Mouse (Mus musculus): ENCODE measurements around the gene Utp15. TPM values are rescaled to one million over a fixed set of nuclear protein-coding genes. Genes with fewer than 3 reads are reported as not detected.

The Utp15 gene
- polyA plus RNA-seq, 1 experiment from 2014 or later: 35.1 TPM

- Histone ChIP-seq H3K9ac (replicated peaks; ENCODE audit: low read length) (no peak overlapping the region), H3K4me1 (ENCODE audit: control insufficient read depth, insufficient read depth, low read length) (no peaks in the 10 kb centered on the region), H3K4me3 (replicated peaks; ENCODE audit: low read depth, low read length) (no peak overlapping the region), H3K27me3 (ENCODE audit: control insufficient read depth, insufficient read depth, low read length) (no peaks in the 10 kb centered on the region), H3K36me3 (ENCODE audit: control insufficient read depth, insufficient read depth, low read length) (peaks cover 56% of the 10 kb centered on the region), H3K4me2 (ENCODE audit: low read length) (no peak overlapping the region), H3K9me3 (ENCODE audit: control insufficient read depth, low read length) (no peaks in the 10 kb centered on the region), H3K27ac (replicated peaks; ENCODE audit: low read depth, low read length) (no peak overlapping the region)
- DNase-seq (no peak), ATAC-seq (ENCODE audit: low FRiP score, low TSS enrichment) (no peak)
- 94% methylated on average over 9 of the region's 9 CpGs for WGBS
Measured at GRCm38 (mm10) chr13:98274023-98274422, 11.2 kb upstream of the Utp15 start.

GRCm38 (mm10) chr13:98264111-98264510, 1.3 kb upstream of the Utp15 start:
- Histone ChIP-seq H3K9ac (replicated peaks; ENCODE audit: low read length) (peak overlapping the region; percentile 92), H3K4me2 (ENCODE audit: low read length) (peak overlapping the region; percentile 75), H3K4me1 (ENCODE audit: control insufficient read depth, insufficient read depth, low read length) (peaks cover 20% of the 10 kb centered on the region; the same call in 1 of the 2 replicates), H3K9me3 (ENCODE audit: control insufficient read depth, low read length) (no peaks in the 10 kb centered on the region), H3K27ac (replicated peaks; ENCODE audit: low read depth, low read length) (no peak overlapping the region; the same call in 1 of the 2 replicates), H3K27me3 (ENCODE audit: control insufficient read depth, insufficient read depth, low read length) (no peaks in the 10 kb centered on the region), H3K36me3 (ENCODE audit: control insufficient read depth, insufficient read depth, low read length) (peaks cover 36% of the 10 kb centered on the region), H3K4me3 (replicated peaks; ENCODE audit: low read depth, low read length) (peak overlapping the region; percentile 84)
- no peak for ATAC-seq (ENCODE audit: low FRiP score, low TSS enrichment)
- peak; percentile 32 for DNase-seq
- WGBS: 26% methylated on average over 5 of the region's 5 CpGs

- DNase-seq (no peak), ATAC-seq (ENCODE audit: low FRiP score, low TSS enrichment) (peak; percentile 55; the same call in 1 of the 2 replicates)
- Histone ChIP-seq H3K4me1 (ENCODE audit: control insufficient read depth, insufficient read depth, low read length) (peaks cover 20% of the 10 kb centered on the region; the same call in 1 of the 2 replicates), H3K4me2 (ENCODE audit: low read length) (peak overlapping the region; percentile 75), H3K9me3 (ENCODE audit: control insufficient read depth, low read length) (no peaks in the 10 kb centered on the region), H3K27me3 (ENCODE audit: control insufficient read depth, insufficient read depth, low read length) (no peaks in the 10 kb centered on the region), H3K4me3 (replicated peaks; ENCODE audit: low read depth, low read length) (peak overlapping the region; percentile 84), H3K36me3 (ENCODE audit: control insufficient read depth, insufficient read depth, low read length) (peaks cover 34% of the 10 kb centered on the region), H3K27ac (replicated peaks; ENCODE audit: low read depth, low read length) (peak overlapping the region; percentile 96), H3K9ac (replicated peaks; ENCODE audit: low read length) (peak overlapping the region; percentile 92)
- under 1% methylated on average over 16 of the region's 16 CpGs for WGBS
Measured at GRCm38 (mm10) chr13:98263458-98263987, 682 bp upstream of the Utp15 start.

- Histone ChIP-seq H3K27me3 (ENCODE audit: control insufficient read depth, insufficient read depth, low read length) (no peaks in the 10 kb centered on the region), H3K36me3 (ENCODE audit: control insufficient read depth, insufficient read depth, low read length) (peaks cover 84% of the 10 kb centered on the region), H3K9me3 (ENCODE audit: control insufficient read depth, low read length) (no peaks in the 10 kb centered on the region), H3K9ac (replicated peaks; ENCODE audit: low read length) (no peak overlapping the region), H3K4me3 (replicated peaks; ENCODE audit: low read depth, low read length) (no peak overlapping the region), H3K4me2 (ENCODE audit: low read length) (no peak overlapping the region), H3K4me1 (ENCODE audit: control insufficient read depth, insufficient read depth, low read length) (no peaks in the 10 kb centered on the region), H3K27ac (replicated peaks; ENCODE audit: low read depth, low read length) (no peak overlapping the region)
- WGBS: 77% methylated on average over 9 of the region's 9 CpGs
- DNase-seq (no peak), ATAC-seq (ENCODE audit: low FRiP score, low TSS enrichment) (no peak)
Measured at GRCm38 (mm10) chr13:98254921-98255320, 7.9 kb downstream of the Utp15 start.

- no peaks in the 10 kb centered on the region for H3K27me3 ChIP-seq (ENCODE audit: control insufficient read depth, insufficient read depth, low read length)
- no peaks in the 10 kb centered on the region for H3K9me3 ChIP-seq (ENCODE audit: control insufficient read depth, low read length)
- H3K4me2 ChIP-seq (ENCODE audit: low read length): no peak overlapping the region
- peaks cover 71% of the 10 kb centered on the region for H3K36me3 ChIP-seq (ENCODE audit: control insufficient read depth, insufficient read depth, low read length)
- ATAC-seq (ENCODE audit: low FRiP score, low TSS enrichment) (no peak), DNase-seq (no peak)
- 0 out of 2 replicates have a peak, but pooled peaks cover under 1% of the 10 kb centered on the region for H3K4me1 ChIP-seq (ENCODE audit: control insufficient read depth, insufficient read depth, low read length)
- H3K4me3 ChIP-seq (replicated peaks; ENCODE audit: low read depth, low read length): no peak overlapping the region
- 93% methylated on average over 10 of the region's 10 CpGs for WGBS
- no peak overlapping the region for H3K27ac ChIP-seq (replicated peaks; ENCODE audit: low read depth, low read length)
- H3K9ac ChIP-seq (replicated peaks; ENCODE audit: low read length): no peak overlapping the region
Measured at GRCm38 (mm10) chr13:98249594-98249993, 13.2 kb downstream of the Utp15 start.

- H3K4me3 ChIP-seq (replicated peaks; ENCODE audit: low read depth, low read length): no peak overlapping the region
- H3K4me2 ChIP-seq (ENCODE audit: low read length): no peak overlapping the region
- H3K9me3 ChIP-seq (ENCODE audit: control insufficient read depth, low read length): no peaks in the 10 kb centered on the region
- H3K27ac ChIP-seq (replicated peaks; ENCODE audit: low read depth, low read length): no peak overlapping the region
- no peak for DNase-seq
- no peaks in the 10 kb centered on the region for H3K27me3 ChIP-seq (ENCODE audit: control insufficient read depth, insufficient read depth, low read length)
- H3K9ac ChIP-seq (replicated peaks; ENCODE audit: low read length): no peak overlapping the region
- 0 out of 2 replicates have a peak, but pooled peaks cover 4% of the 10 kb centered on the region for H3K4me1 ChIP-seq (ENCODE audit: control insufficient read depth, insufficient read depth, low read length)
- no peak for ATAC-seq (ENCODE audit: low FRiP score, low TSS enrichment)
- 69% methylated on average over 7 of the region's 7 CpGs for WGBS
- H3K36me3 ChIP-seq (ENCODE audit: control insufficient read depth, insufficient read depth, low read length): peaks cover 32% of the 10 kb centered on the region
Measured at GRCm38 (mm10) chr13:98245386-98245785, 17.5 kb downstream of the Utp15 start.

GRCm38 (mm10) chr13:98244571-98245350, 18.1 kb downstream of the Utp15 start:
- WGBS: 64% methylated on average over 5 of the region's 5 CpGs
- Histone ChIP-seq H3K4me3 (replicated peaks; ENCODE audit: low read depth, low read length) (no peak overlapping the region), H3K36me3 (ENCODE audit: control insufficient read depth, insufficient read depth, low read length) (peaks cover 26% of the 10 kb centered on the region), H3K4me2 (ENCODE audit: low read length) (no peak overlapping the region), H3K27me3 (ENCODE audit: control insufficient read depth, insufficient read depth, low read length) (no peaks in the 10 kb centered on the region), H3K4me1 (ENCODE audit: control insufficient read depth, insufficient read depth, low read length) (0 out of 2 replicates have a peak, but pooled peaks cover 4% of the 10 kb centered on the region), H3K9me3 (ENCODE audit: control insufficient read depth, low read length) (no peaks in the 10 kb centered on the region), H3K27ac (replicated peaks; ENCODE audit: low read depth, low read length) (no peak overlapping the region), H3K9ac (replicated peaks; ENCODE audit: low read length) (no peak overlapping the region)
- ATAC-seq (ENCODE audit: low FRiP score, low TSS enrichment): no peak
- DNase-seq: peak; percentile 43

- Histone ChIP-seq H3K9me3 (ENCODE audit: control insufficient read depth, low read length) (no peaks in the 10 kb centered on the region), H3K4me2 (ENCODE audit: low read length) (no peak overlapping the region), H3K27ac (replicated peaks; ENCODE audit: low read depth, low read length) (no peak overlapping the region), H3K27me3 (ENCODE audit: control insufficient read depth, insufficient read depth, low read length) (no peaks in the 10 kb centered on the region), H3K9ac (replicated peaks; ENCODE audit: low read length) (no peak overlapping the region), H3K4me3 (replicated peaks; ENCODE audit: low read depth, low read length) (no peak overlapping the region), H3K36me3 (ENCODE audit: control insufficient read depth, insufficient read depth, low read length) (no peaks in the 10 kb centered on the region), H3K4me1 (ENCODE audit: control insufficient read depth, insufficient read depth, low read length) (0 out of 2 replicates have a peak, but pooled peaks cover 4% of the 10 kb centered on the region)
- ATAC-seq (ENCODE audit: low FRiP score, low TSS enrichment) (no peak), DNase-seq (no peak)
- WGBS: 78% methylated on average over 9 of the region's 9 CpGs
Measured at GRCm38 (mm10) chr13:98241531-98242282, 21.1 kb downstream of the Utp15 start.

All from midbrain, embryonic 14.5 days (tissue).